Mouse (Mus musculus) testis, adult 2 months (tissue): Measurements from ENCODE around the gene Sfta2.

Source experiments
- CTCF ChIP-seq: fragments of 200-500 bp; IDR thresholded peaks from 2 replicates; pipeline ENCODE4 v1.5.1; 2012; ENCODE audit warnings: low read depth, mild to moderate bottlenecking, inconsistent platforms, low read length, moderate library complexity; ENCODE audit not compliant: control insufficient read depth, insufficient read depth, insufficient replicate concordance
- POLR2A ChIP-seq: fragments of 200-500 bp; IDR thresholded peaks from 2 replicates; pipeline ENCODE4 v1.6.1; 2012; ENCODE audit warnings: low read depth, mild to moderate bottlenecking, inconsistent platforms, low read length, moderate library complexity; ENCODE audit not compliant: control insufficient read depth

GRCm38 (mm10) chr17:35592131-35592530 is 9.2 kb upstream of the Sfta2 start:
- TF ChIP-seq POLR2A (no peak), CTCF (no peak)
